Mouse (Mus musculus) embryo, embryonic 10 days (tissue): ENCODE measurements around the gene Gabbr2.

Experiments
- DNase-seq: peaks from one replicate; pipeline ENCODE4 v3.0.0-alpha.2; 2015; ENCODE audit warnings: low spot score

The Gabbr2 gene

GRCm38 (mm10) chr4:46710018-46710417 is 281.7 kb downstream of the Gabbr2 start:
- no peak for DNase-seq

- no peak for DNase-seq
Measured at GRCm38 (mm10) chr4:46709492-46709891, 282.2 kb downstream of the Gabbr2 start.

- no peak for DNase-seq
Measured at GRCm38 (mm10) chr4:46705739-46706138, 285.9 kb downstream of the Gabbr2 start.

- no peak for DNase-seq
Measured at GRCm38 (mm10) chr4:46703146-46703545, 288.5 kb downstream of the Gabbr2 start.

GRCm38 (mm10) chr4:46700223-46700651 is 291.4 kb downstream of the Gabbr2 start:
- no peak for DNase-seq

GRCm38 (mm10) chr4:46696467-46696866 is 295.2 kb downstream of the Gabbr2 start:
- no peak for DNase-seq

- no peak for DNase-seq
Measured at GRCm38 (mm10) chr4:46690565-46690964, 301.1 kb downstream of the Gabbr2 start.

- no peak for DNase-seq
Measured at GRCm38 (mm10) chr4:46690023-46690420, 301.7 kb downstream of the Gabbr2 start.

GRCm38 (mm10) chr4:46689397-46690022 is 302.2 kb downstream of the Gabbr2 start:
- DNase-seq, result peak; percentile 86

- DNase-seq, result no peak
Measured at GRCm38 (mm10) chr4:46688213-46688832, 303.4 kb downstream of the Gabbr2 start.

- no peak for DNase-seq
Measured at GRCm38 (mm10) chr4:46684160-46684559, 307.5 kb downstream of the Gabbr2 start.

GRCm38 (mm10) chr4:46676646-46677045 is 315.0 kb downstream of the Gabbr2 start:
- DNase-seq, result no peak

GRCm38 (mm10) chr4:46675992-46676391 is 315.7 kb downstream of the Gabbr2 start:
- DNase-seq, result no peak

- no peak for DNase-seq
Measured at GRCm38 (mm10) chr4:46675272-46675785, 316.3 kb downstream of the Gabbr2 start.

GRCm38 (mm10) chr4:46668620-46669019 is 323.1 kb downstream of the Gabbr2 start:
- DNase-seq, result peak; percentile 14

- no peak for DNase-seq
Measured at GRCm38 (mm10) chr4:46666420-46666819, 325.3 kb downstream of the Gabbr2 start.

GRCm38 (mm10) chr4:46665371-46665774 is 326.3 kb downstream of the Gabbr2 start:
- DNase-seq, result peak; percentile 67

- peak; percentile 90 for DNase-seq
Measured at GRCm38 (mm10) chr4:46664123-46665009, 327.3 kb downstream of the Gabbr2 start.

GRCm38 (mm10) chr4:46661433-46661832 is 330.2 kb downstream of the Gabbr2 start:
- no peak for DNase-seq

- no peak for DNase-seq
Measured at GRCm38 (mm10) chr4:46658946-46659345, 332.7 kb downstream of the Gabbr2 start.

- peak; percentile 78 for DNase-seq
Measured at GRCm38 (mm10) chr4:46657116-46657515, 334.6 kb downstream of the Gabbr2 start.

GRCm38 (mm10) chr4:46655956-46656355 is 335.7 kb downstream of the Gabbr2 start:
- DNase-seq, result no peak

GRCm38 (mm10) chr4:46655298-46655697 is 336.4 kb downstream of the Gabbr2 start:
- DNase-seq, result no peak
